Mouse (Mus musculus) embryonic stem cell, embryonic (primary cell): ENCODE data around the gene Mitd1.

ENCODE experiments used
- CTCF ChIA-PET, 4 experiments: fragments of 300-600 bp in 2 of 4; fragments of 350-600 bp in 2 of 4; sonication (Branson Sonifier 250); formaldehyde crosslinking; loops; one replicate each; lab custom pipeline; 2022; ENCODE audit warnings: inconsistent platforms in 2 of 4; lab: Charles Lee
- POLR2A ChIA-PET, 4 experiments: fragments of 300-600 bp in 2 of 4; fragments of 350-600 bp in 2 of 4; sonication (Branson Sonifier 250); formaldehyde crosslinking; loops; one replicate each; lab custom pipeline; 2022; ENCODE audit warnings: antibody characterized with exemption in 4 of 4, inconsistent platforms in 1 of 4; lab: Charles Lee

Gene Mitd1

DNA sequence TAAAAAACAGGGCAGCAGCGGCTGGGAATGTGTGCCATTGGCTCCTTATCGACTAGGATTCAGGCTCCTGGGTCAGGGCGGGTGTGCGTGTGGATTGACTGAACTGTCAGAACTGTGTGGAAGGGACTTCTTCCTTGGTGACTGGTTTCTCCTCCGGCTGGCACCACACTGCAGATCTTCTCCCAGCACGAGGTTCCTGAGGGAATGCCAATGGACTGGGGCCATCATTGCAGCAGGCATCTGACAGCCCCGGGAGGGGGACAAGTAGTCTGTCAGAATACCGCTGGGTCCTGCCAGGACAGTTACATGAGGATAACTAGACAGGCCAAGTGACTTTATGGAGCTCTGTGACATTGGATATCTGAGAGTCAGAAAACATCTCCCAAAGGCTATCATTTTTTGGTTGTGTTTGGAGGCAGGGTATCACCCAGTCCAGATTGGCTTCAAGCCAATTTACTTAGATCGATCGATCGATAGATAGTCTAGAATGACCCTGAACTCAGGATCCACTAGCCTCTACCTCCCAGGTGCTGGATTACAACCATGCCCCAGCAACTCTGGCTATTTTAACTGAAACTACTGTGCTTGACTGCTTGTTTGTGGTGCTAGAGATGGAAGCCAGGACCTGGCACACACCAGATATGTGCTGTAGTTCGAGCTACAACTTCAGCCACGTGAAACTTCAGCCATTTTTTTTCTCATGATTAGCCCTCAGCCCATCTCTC is 12.3 kb downstream of the Mitd1 start:
- ChIA-PET CTCF (no interaction called here), POLR2A (interaction anchor here in 1 of 4 experiments (2.2 kb wide), 1 partner anchor 11 kb away, joined by 5 read pairs; no protein-coding TSS in a partner anchor)

DNA sequence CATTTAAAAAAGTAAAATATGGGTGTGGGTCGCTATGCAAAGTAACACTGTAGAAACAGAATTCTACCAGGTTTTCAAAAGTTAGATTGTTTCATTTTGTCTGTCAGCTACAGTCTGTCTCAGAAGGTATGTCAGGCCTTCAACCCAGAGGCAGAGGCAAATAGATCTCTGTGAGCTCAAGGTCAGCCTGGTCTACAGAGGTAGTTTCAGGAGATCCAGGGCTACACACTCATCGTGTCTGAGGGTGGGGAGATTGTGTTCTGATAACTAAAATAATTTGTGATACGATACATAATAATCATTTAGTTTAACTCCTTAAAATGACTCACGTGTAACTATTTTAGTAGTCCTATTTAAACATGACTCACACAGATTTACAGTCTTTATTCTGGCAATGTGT is 17.1 kb downstream of the Mitd1 start:
- ChIA-PET POLR2A (interaction anchor here in 3 of 4 experiments (1.0 to 3.9 kb wide), 12 partner anchors 8 to 127 kb away, joined by 3 to 18 read pairs (median 6); partner anchors contain the start of genes Mitd1 (in 1 of the 3) and Mrpl30 (in 1 of the 3)), CTCF (interaction anchor here in 2 of 4 experiments (0.7 to 1.1 kb wide), 2 partner anchors 30 to 577 kb away, joined by 3 to 7 read pairs; no protein-coding TSS in a partner anchor)

DNA sequence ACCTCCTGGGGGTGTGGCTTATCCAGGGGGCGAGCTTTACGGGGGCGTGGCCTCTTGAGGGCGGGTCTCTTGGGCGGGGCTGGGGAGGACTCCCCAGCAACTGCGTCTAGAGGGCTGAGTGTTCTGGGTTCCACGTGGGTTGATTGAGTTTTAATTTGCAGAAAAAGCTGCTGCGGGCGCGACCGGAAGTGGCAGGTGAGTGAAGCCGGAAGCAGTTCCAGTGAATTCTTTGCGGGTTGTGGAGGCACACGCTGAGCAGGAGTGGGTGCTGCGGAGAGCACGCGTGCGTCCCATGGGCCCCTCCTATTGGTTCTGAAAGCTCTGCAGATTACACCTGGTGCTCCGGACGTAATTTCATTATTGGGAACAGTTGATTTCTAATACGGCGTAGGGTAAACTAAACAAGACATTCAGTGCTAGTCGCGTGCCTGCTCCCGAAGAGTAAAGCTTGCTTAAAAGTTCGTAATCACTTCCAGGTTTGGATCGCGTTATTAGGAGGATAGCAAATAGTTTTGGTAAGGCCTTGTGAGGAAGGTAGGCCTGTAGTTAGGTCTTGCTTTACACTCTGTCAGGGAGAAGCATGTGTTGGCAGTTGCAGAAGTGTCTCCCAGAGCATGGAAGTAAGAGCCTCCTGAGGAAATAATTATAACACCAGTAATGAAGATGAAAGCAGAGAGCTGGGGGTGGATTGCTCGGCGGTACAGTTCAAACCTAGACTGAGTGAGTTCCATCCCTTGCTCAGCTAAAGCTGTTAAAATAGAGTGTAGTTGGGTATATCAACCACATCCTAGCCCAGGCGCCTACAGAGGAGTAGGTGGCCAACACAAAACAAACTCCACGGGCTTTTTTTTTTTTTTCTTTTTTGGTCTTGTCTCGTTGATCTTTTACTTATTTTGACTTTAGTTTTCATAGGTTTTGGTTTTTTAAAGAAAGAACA is 17.8 kb downstream of the Mitd1 start:
- ChIA-PET CTCF (interaction anchor here in 3 of 4 experiments (0.6 to 1.3 kb wide), 9 partner anchors 31 to 770 kb away, joined by 3 to 8 read pairs (median 4); no protein-coding TSS in a partner anchor), POLR2A (interaction anchor here in 3 of 4 experiments (0.6 to 3.9 kb wide), 27 partner anchors 8 to 1212 kb away, joined by 3 to 18 read pairs (median 4); partner anchors contain the start of genes Mitd1 (in 2 of the 3), Mrpl30 (in 2 of the 3), 2010300C02Rik (in 1 of the 3) and Coa5 (in 1 of the 3))

DNA sequence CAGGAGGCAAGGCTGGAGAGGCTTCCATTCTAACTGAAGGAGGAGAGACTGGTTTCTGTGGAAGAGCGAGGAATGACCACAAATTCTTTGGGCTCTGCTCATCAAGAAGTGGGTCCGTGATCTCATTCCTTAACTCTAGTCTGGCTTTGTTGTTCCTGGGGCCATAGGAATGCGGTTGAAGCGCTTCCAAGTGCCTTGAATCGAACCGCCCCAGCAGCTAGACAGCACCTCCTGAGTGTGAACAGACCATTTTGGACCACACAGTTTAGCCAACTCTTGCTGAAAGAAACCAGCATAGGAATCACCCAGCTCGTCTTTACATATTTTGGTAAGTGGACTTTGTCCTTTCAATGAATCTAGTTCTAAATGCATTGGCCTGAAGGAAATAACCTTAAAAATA is 18.5 kb downstream of the Mitd1 start, which contains the start of gene Lipt1:
Gene Lipt1 (plus strand): TSS at position 35 of the 400 bp plus-strand sequence.
- CTCF ChIA-PET = interaction anchor here (0.6 to 1.3 kb wide), 8 partner anchors 114 to 769 kb away, joined by 3 to 8 read pairs (median 4); partner anchors contain the start of gene 2010300C02Rik (in 1 of the 4)
- POLR2A ChIA-PET = interaction anchor here in 3 of 4 experiments (0.6 to 3.9 kb wide), 26 partner anchors 8 to 1212 kb away, joined by 3 to 18 read pairs (median 4); partner anchors contain the start of genes Mitd1 (in 2 of the 3), Mrpl30 (in 2 of the 3), 2010300C02Rik (in 1 of the 3) and Coa5 (in 1 of the 3)

DNA sequence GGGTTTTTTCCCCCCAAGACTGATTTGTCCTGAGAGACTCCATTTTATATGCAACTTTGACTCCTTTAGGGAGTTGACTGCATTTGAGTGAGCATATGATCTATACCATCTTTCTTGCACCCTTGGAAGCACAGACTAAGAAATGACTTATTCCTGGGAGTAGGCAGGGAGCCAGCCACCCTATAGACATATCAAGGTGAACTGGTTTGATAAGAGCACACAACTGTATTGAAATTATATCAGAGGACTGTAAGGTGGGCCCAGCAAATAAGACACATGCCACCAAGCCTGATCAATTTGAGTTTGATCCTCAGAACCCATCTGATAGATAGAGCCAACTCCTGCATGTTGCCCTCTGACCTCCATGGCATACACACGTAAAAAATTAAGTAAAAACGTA is 20.8 kb downstream of the Mitd1 start:
- CTCF ChIA-PET = no interaction called here
- POLR2A ChIA-PET = interaction anchor here in 2 of 4 experiments (1.4 to 3.9 kb wide), 2 partner anchors 15 to 21 kb away, joined by 4 to 18 read pairs; partner anchors contain the start of genes Mitd1 (in 1 of the 2) and Mrpl30 (in 1 of the 2)

DNA sequence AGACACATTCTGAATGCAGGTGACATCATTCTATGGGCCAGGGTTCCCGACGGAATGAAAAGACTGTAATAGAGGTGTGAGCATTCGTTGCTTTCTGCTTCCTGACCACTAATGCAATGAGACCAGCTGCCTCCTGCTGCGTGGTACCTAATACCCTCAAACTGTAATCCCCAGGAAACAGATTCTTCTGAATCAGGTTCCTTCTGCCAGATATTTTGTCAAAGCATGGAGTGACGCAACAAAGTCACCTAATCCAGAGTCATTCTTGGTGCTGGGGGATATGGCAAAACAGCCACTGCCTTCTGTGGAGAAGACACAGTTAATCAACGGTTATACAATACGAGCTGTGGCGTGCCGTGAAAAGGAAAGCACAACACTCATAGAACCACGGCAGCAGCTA is 21.6 kb downstream of the Mitd1 start:
- ChIA-PET CTCF (interaction anchor here in 1 of 4 experiments (0.5 kb wide), 1 partner anchor 112 kb away, joined by 3 read pairs; no protein-coding TSS in a partner anchor), POLR2A (interaction anchor here in 1 of 4 experiments (0.6 to 1.0 kb wide), 2 partner anchors 33 to 145 kb away, joined by 3 to 4 read pairs; no protein-coding TSS in a partner anchor)

DNA sequence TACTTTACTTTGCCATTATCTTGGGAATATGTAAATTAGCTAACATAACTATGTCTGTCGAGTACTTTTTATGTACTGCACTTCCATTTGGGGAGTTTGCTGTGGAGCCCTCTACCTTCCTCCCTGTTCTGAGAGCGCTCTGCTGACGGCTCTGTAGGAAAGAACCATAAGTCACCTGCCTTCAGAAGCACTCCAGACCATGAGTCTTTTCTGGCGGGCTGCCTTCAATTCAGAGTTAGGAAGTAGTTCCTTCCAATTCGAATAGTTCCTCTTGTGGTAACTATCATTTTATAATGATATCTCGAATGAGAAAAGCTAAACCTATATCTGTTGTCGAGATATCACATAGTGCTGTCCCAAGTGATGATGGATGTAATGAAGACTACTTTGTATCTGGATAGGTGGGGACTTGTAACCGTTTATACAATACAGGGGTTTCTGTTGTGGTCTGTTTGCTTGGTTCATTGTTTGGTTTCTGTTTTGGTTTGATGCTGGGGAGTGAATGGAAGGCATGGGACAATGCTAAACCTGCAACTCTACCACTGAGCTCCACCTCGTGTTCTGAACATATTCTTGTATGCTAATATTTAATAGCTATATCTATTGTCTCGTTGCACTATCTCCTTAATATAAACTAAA is 22.4 kb downstream of the Mitd1 start:
- ChIA-PET CTCF (interaction anchor here in 1 of 4 experiments (0.5 kb wide), 1 partner anchor 113 kb away, joined by 3 read pairs; no protein-coding TSS in a partner anchor), POLR2A (interaction anchor here in 1 of 4 experiments (0.6 to 1.0 kb wide), 2 partner anchors 34 to 146 kb away, joined by 3 to 4 read pairs; no protein-coding TSS in a partner anchor)

DNA sequence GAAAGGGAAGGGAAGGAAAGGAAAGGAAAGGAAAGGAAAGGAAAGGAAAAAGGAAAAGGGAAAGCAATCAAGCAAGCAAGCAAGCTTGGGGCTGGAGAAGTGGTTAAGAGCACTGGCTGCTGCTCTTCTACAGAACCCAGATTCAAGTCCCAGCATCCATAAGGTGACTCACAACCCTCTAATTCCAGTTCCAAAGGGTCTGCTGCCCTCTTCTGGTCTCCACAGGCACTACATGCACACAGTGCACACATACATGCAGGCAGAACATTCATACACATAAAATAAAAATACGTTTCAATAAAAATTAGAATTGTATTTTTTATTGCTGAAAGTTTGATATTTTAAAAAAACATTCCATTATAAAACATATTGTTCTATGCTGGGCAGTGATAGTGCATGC is 23.2 kb downstream of the Mitd1 start:
- CTCF ChIA-PET = interaction anchor here in 1 of 4 experiments (1.0 to 1.3 kb wide), 2 partner anchors 176 to 220 kb away, joined by 3 to 4 read pairs; no protein-coding TSS in a partner anchor

DNA sequence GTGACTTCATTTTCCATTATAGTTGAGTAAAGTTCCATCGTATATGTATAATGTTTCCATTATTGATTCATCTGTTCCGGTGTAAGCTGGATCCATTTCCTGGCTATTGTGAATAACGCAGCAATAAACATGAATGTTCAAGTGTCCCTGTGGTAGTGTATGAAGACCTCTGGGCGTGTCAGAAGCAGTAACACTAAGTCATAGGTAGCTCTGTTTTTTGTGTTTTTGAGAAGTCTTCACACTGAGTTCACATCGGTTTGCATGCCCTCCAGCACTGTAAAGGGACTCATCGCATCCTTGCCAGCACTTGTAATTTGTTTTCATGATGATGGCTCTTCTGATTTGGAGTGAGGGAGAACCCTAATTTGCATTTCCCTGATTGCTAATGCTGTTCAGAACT is 23.9 kb downstream of the Mitd1 start, which contains the start of gene Tsga10:
Gene Tsga10 (minus strand): TSS at position 144 of the 400 bp plus-strand sequence.
- POLR2A ChIA-PET = interaction anchor here in 2 of 4 experiments (0.6 to 2.5 kb wide), 3 partner anchors 25 to 402 kb away, joined by 3 to 10 read pairs (median 3); partner anchors contain the start of genes Mitd1 (in 1 of the 2) and Mrpl30 (in 1 of the 2)
- CTCF ChIA-PET = interaction anchor here in 1 of 4 experiments (1.0 to 1.3 kb wide), 2 partner anchors 175 to 219 kb away, joined by 3 to 4 read pairs; no protein-coding TSS in a partner anchor

More for the DNA sequence above, 23.2 kb downstream of the Mitd1 start:
- POLR2A ChIA-PET = interaction anchor here in 2 of 4 experiments (0.6 to 1.2 kb wide), 4 partner anchors 25 to 402 kb away, joined by 3 read pairs; no protein-coding TSS in a partner anchor

DNA sequence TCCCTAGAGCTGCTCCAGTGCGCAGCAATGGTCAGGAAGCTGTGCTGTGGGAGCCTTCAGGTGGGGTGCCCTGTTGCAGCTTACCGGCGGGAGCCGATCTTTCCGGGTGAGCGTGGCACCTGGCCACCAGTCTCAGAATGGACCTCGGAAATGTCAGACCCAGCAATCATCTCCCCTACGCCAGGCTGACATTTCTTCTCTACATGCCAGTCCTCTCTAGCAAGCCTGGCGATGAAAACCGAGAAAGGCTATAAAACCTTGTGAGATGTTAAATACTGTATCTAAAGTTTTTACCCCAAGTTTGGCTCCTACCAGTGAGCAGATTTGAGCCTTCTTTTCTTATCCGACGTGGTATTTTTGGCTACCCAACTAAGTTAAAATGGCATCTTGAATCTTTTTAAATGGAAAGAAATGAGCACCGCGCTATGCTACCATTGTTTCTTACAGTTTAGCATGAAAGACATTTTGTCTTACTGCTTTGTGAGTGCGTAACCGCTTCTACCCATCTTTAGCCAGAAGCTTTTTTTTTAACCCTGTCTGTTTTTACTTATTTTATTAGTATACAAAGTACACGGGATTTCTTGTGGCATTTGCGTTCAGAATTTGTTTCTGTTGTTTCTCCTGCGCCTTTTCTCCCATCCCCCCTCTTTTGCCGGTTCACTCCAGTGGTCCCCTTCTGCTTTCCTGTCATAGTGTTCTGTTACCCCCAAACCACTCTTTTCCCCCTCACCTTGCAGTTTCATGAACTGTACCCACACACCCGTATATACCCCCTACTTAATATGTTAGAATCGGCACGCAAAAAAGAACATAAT is 24.6 kb downstream of the Mitd1 start:
- CTCF ChIA-PET = interaction anchor here in 3 of 4 experiments (0.5 to 1.9 kb wide), 11 partner anchors 38 to 1619 kb away, joined by 3 to 8 read pairs (median 4); no protein-coding TSS in a partner anchor
- POLR2A ChIA-PET = interaction anchor here in 3 of 4 experiments (0.6 to 2.5 kb wide), 24 partner anchors 10 to 653 kb away, joined by 3 to 19 read pairs (median 4); partner anchors contain the start of genes Coa5 (in 2 of the 3), Mitd1 (in 2 of the 3), Mrpl30 (in 2 of the 3) and Unc50 (in 2 of the 3)

DNA sequence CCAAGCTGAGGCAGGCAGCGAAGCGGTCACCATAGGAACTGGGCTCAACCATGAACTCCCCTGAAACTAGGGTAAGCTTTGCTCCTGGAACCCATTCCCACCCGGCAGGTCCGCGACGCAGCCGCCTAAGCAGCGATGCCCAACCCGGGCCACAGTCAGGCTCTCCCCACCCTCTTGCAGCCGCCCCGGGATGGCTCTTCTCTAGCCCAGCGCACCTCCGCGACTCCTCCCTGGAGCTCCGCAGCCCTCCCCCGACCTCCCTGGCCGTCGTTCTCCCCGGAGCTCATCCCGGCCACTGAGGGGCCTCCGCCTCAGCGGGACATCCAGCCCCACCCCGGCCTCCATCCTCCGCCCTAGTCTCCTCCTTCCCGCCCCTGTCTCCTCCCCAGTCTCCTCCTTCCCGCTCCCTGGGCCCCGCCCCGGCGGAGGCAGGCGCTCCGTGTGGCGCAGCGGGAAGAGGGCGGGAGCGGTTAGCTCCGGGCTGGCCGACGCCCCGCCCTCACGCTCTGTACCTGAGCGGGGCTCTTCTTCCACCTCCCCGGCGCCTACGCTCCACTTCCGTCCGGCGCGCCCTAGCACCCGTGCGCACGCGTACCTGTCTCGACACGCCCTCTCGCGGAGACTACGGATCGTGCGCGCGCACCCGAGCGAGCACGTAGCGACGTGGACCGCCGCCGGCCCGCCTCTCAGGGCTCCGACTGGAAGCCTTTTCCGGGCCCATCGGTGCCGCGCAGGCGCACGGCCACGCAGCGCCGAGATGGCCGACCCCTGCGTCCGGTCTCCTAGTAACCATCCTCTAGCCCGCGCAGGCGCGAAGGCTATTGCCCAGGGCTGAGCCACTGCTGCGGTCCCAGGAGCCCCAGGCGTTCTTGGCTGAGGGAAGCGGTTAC is 25.5 kb downstream of the Mitd1 start:
- ChIA-PET CTCF (interaction anchor here in 3 of 4 experiments (0.5 to 1.9 kb wide), 18 partner anchors 39 to 1621 kb away, joined by 3 to 8 read pairs (median 4); partner anchors contain the start of genes Coa5 (in 1 of the 3) and Unc50 (in 1 of the 3)), POLR2A (interaction anchor here in 3 of 4 experiments (0.5 to 2.5 kb wide), 38 partner anchors 8 to 1810 kb away, joined by 3 to 19 read pairs (median 3); partner anchors contain the start of genes Mitd1 (in 3 of the 3), Mrpl30 (in 3 of the 3), Coa5 (in 2 of the 3) and Unc50 (in 2 of the 3))

DNA sequence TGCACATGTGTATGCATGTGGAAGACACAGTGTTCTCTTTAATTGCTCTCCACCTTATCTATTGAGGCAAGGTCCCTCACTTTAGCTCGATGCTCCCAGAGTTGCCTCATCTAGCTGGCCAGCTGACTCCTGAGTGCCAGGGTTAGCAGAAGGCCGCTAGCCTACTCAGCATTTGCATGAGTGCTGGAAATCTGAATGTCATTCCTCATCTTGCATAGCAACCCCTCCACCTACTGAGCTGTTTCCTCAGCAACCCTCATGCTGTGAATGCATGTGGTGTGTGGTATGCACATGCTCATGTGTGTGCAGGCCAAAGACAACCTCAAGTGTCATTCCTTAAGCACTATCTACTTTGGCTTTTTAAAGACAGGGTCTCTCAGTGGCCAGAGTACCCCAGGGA is 39.5 kb downstream of the Mitd1 start:
- CTCF ChIA-PET = no interaction called here
- POLR2A ChIA-PET = no interaction called here

DNA sequence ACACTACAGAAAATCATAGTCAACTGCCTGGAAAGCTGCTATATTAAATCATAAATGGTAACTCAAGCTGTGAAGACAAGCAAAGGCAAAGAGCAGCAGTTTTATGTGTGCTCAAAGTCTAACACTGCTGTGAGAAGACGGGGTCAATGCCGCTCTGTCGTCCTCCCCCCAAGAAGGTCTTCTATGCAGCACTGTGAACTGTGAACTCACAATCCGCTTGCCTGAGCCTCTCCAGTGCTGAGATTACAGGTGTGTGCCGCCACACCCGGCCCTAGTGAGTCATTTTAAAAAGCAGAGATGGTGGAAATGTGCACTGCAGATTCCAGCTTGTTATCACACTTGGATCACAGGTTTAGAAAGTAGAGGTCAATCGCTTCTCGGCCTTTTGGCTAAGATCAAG is 43.3 kb downstream of the Mitd1 start:
- POLR2A ChIA-PET = interaction anchor here in 1 of 4 experiments (0.6 to 0.9 kb wide), 4 partner anchors 191 to 691 kb away, joined by 3 read pairs; no protein-coding TSS in a partner anchor
- CTCF ChIA-PET = no interaction called here

DNA sequence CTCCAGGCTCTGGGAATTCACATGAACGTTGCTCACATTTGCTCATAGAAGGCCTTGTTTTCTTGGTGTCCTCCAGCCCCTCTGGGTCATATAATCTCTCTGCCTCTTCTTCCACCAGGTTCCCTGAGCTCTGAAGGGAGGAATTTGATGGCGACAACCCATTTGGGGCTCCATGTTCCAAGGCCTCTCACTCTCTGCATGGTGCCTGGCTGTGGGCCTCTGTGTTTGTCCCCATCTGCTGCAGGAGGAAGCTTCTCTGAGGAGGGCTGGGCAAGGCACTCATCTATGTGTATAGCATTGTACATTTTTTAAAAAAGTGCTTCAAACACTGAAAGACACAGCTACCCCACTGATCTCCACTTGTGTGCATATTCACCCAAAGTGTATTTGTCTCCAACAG is 58.5 kb downstream of the Mitd1 start:
- ChIA-PET POLR2A (interaction anchor here in 1 of 4 experiments (1.0 kb wide), 1 partner anchor 90 kb away, joined by 3 read pairs; no protein-coding TSS in a partner anchor), CTCF (no interaction called here)
